Mouse (Mus musculus) olfactory bulb, adult 2 months (tissue): ENCODE measurements around the gene Slc6a17. TPM values are rescaled to one million over a fixed set of nuclear protein-coding genes. Genes with fewer than 3 reads are reported as not detected.

Experiments used
- H3K27ac ChIP-seq: fragments of 200-500 bp; 2 replicates; pipeline ENCODE4 v1.5.1; 2012; ENCODE audit warnings: low read depth, low read length; ENCODE audit not compliant: insufficient read depth
- H3K4me1 ChIP-seq: fragments of 200-500 bp; 2 replicates; pipeline ENCODE4 v1.6.1; 2012; ENCODE audit warnings: low read length; ENCODE audit not compliant: control insufficient read depth, insufficient read depth
- H3K4me3 ChIP-seq: fragments of 200-500 bp; 2 replicates; pipeline ENCODE4 v1.5.1; 2012; ENCODE audit warnings: mild to moderate bottlenecking, low read depth, low read length, moderate library complexity; ENCODE audit not compliant: insufficient read depth
- CTCF ChIP-seq: fragments of 200-500 bp; IDR thresholded peaks from 2 replicates; pipeline ENCODE4 v1.5.1; 2012; ENCODE audit warnings: low read depth, mild to moderate bottlenecking, low read length, moderate library complexity; ENCODE audit not compliant: insufficient read depth
- POLR2A ChIP-seq: fragments of 200-500 bp; IDR thresholded peaks from 2 replicates; pipeline ENCODE4 v1.6.1; 2012; ENCODE audit warnings: mild to moderate bottlenecking, low read depth, low read length, moderate library complexity; ENCODE audit not compliant: insufficient read depth
- WGBS: fragments of 180-500 bp; shearing (Covaris S2); methylation state at CpG from one replicate; pipeline ENCODE4 v1.1.7; 2018; 5-methylcytosine and 5-hydroxymethylcytosine counted together
- polyA plus RNA-seq: library from polyadenylated mRNA; stranded (reverse); fragments of >200 nt; gene quantifications from 2 replicates; pipeline ENCODE4 v1.2.4, GENCODE M21; 2012; ENCODE audit warnings: low replicate concordance; ENCODE audit not compliant: missing spikeins, insufficient read depth, insufficient read length

The Slc6a17 gene
- polyA plus RNA-seq, 1 experiment = not detected

DNA sequence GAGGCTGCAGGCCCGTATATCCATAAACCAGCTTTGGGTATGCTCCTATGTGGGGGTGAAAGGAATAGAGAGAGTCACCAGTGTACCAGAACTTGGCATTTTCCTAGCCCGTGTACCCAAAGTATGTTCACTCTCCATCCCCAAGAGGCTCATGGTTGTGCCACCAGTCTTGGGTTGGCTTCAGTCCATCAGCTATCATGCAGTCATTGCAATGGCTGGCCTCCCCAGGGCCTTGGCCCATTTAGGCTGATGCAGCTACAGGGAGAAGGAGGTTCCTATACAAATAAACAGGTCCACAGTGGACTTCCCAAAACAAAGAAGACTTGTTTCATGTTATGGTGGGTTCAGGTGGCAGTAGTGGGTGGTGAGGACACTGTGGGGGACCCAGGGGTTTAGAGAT lies 80.2 kb downstream of the Slc6a17 start:
- no peak for TF ChIP-seq CTCF
- TF ChIP-seq POLR2A = no peak
- WGBS = 91% methylated on average over 2 of the region's 2 CpGs
- no peak overlapping the region for H3K27ac ChIP-seq
- no peak overlapping the region for H3K4me3 ChIP-seq
- peaks cover 31% of the 10 kb centered on the region for H3K4me1 ChIP-seq

DNA sequence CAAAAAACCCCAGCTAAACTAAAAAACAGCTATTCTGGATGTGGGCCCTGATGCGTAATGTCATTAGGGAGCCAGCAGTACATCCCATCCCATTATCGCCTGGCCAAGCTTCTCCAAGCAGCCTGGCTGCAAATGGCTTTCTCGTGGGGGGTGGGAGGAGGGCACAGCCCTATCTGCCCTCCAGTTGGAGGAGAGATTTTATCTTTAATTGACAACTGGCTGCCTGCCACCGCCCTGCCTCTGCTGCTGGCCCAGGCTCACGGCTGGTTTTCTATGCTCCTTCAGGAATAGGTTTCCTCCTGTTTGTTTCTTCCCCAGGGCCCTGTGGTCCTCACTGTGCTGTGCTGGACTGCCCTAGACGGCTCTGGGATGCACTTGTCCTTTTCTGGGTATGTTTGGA lies 81.4 kb downstream of the Slc6a17 start:
- no peak overlapping the region for H3K4me3 ChIP-seq
- H3K27ac ChIP-seq = no peak overlapping the region
- WGBS = 47% methylated on average over 6 of the region's 6 CpGs
- TF ChIP-seq CTCF (no peak), POLR2A (no peak)
- peaks cover 18% of the 10 kb centered on the region for H3K4me1 ChIP-seq

DNA sequence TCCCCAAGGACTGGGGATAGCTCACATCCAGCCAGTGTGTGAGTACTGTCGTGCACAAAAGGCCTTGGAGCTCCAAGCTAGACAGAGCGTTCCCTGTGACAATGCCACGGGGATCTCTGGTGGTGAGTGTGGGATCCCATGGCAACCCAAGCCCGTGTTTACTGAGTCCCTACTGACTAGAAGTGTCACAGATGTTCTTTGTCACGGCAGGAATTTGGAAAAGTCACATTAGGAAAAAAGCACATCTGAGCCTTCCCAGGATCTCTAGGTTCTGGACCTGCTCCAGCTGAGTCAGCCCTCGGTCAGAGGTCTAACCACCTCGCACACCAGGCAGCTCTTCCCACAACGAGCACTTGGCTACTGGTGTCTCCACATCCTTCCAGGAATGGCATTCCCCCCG lies 84.2 kb downstream of the Slc6a17 start:
- Histone ChIP-seq H3K4me3 (no peak overlapping the region), H3K27ac (no peak overlapping the region), H3K4me1 (peaks cover 12% of the 10 kb centered on the region; the same call in 1 of the 2 replicates)
- TF ChIP-seq POLR2A (no peak), CTCF (no peak)
- WGBS = 47% methylated on average over 9 of the region's 9 CpGs

DNA sequence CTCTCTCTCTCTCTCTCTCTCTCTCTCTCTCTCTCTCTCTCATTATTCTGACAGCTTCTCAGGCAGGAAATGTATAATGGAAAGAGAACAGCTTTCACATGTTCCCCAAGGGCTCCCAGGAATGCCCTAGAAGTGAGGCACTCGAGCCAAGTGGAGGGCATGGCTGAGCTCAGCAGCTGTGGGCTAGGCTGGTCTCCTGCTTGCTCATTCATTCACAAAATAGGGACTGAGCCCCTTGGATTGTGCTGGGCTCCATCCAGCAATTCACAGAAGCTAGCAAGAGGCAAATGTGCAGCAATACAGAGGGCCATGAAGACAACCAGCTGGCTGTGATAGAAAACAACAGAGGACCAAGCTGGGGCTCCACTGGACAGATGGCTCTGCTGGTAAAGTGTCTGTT lies 86.5 kb downstream of the Slc6a17 start:
- 21% methylated on average over 1 of the region's 1 CpGs for whole genome bisulfite sequencing
- TF ChIP-seq POLR2A (no peak), CTCF (no peak)
- Histone ChIP-seq H3K4me1 (peaks cover 8% of the 10 kb centered on the region; the same call in 1 of the 2 replicates), H3K27ac (no peak overlapping the region), H3K4me3 (no peak overlapping the region)

DNA sequence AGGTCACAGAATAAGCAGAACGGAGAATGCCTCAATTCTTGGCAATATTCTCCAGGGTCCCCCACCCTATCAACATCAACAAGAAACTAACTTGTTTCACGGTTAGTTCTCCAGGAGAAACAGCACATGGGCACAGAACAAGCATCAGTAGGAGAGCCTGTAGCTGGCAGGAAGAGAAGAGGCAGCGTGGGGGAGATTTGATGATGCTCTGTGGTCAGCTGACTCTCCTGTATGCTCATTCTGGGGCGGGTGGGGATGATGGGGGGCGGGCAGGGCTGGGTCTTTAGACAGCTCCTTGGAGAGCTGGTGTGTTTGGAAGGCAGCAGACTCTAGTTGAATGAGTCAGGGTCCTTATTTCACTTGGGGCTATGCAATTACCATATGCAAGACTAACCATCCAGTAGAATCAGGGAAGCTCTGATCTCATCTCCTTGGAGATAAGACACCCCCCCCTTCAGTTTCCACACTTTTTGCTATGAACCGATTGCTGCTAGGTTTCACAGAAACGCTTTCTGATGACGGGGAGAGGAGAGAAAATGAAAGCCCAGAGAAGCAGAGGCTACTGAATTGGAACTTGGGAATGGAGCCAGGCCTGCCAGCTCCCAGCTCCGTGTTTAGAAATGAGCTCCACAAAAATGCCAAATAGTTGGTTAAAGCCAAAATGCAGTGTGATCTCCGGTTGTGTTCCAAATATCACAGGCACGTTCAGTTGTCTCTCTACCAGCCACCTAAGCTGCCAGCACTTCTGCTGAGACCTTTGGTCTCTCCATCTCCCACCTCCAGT lies 93.4 kb downstream of the Slc6a17 start:
- 14% methylated on average over 11 of the region's 11 CpGs for WGBS
- H3K27ac ChIP-seq = 0 out of 2 replicates have a peak overlapping the region, but pooled peaks have one; percentile 33

DNA sequence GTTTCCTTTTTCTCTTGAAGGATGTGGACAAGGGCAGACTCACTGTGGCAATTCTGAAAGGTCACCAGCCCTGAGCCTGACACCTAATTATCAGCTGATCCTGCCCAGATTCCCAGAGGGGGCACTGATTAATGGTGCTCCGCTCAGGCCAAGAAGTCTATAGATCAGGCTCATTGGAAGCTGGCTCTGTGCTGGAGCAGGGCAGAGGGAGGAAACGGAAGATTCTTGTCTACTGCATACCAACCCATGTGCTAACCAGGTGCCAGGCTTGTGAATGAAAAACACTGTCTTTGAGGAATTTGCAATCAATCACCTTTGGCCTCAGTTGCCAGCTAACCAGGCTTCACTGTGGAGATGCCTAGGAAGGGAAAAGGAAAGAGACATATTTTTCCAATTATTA lies 97.7 kb downstream of the Slc6a17 start:
- Histone ChIP-seq H3K27ac (no peak overlapping the region), H3K4me1 (peaks cover 5% of the 10 kb centered on the region; the same call in 1 of the 2 replicates), H3K4me3 (no peak overlapping the region)
- TF ChIP-seq CTCF (no peak), POLR2A (no peak)
- WGBS = 88% methylated on average over 2 of the region's 2 CpGs

More for the DNA sequence above, 93.4 kb downstream of the Slc6a17 start:
- Histone ChIP-seq H3K4me3 (no peak overlapping the region), H3K4me1 (peaks cover 5% of the 10 kb centered on the region; the same call in 1 of the 2 replicates)
- TF ChIP-seq CTCF (no peak), POLR2A (no peak)

Other genes starting within 250 kb of the Slc6a17 start
- gene Lamtor5, start 239.2 kb downstream of the Slc6a17 start, polyA plus RNA-seq = not detected in 2 replicates
- gene Slc16a4, start 226.8 kb downstream of the Slc6a17 start, polyA plus RNA-seq = not detected in 2 replicates
- gene Rbm15, start 184.3 kb downstream of the Slc6a17 start, polyA plus RNA-seq = 50.8 TPM in 1 of 2 replicates, not detected in the other
- not detected in 2 replicates for gene Kcnc4, start 58.5 kb downstream of the Slc6a17 start, polyA plus RNA-seq
- not detected in 2 replicates for gene Ubl4b, start 37.1 kb upstream of the Slc6a17 start, polyA plus RNA-seq
- gene Alx3, start 77.0 kb upstream of the Slc6a17 start, polyA plus RNA-seq = not detected in 2 replicates
- not detected in 2 replicates for gene Gm10961, start 113.3 kb upstream of the Slc6a17 start, polyA plus RNA-seq
- not detected in 2 replicates for gene Strip1, start 113.7 kb upstream of the Slc6a17 start, polyA plus RNA-seq
- gene Ahcyl1, start 178.5 kb upstream of the Slc6a17 start, polyA plus RNA-seq = 109 and 279 TPM in 2 replicates
- gene Csf1, start 242.5 kb upstream of the Slc6a17 start, polyA plus RNA-seq = not detected in 2 replicates